Mouse (Mus musculus): ENCODE measurements around the gene Zcchc8. TPM values are rescaled to one million over a fixed set of nuclear protein-coding genes. Genes with fewer than 3 reads are reported as not detected.

Gene Zcchc8
- polyA plus RNA-seq, 1 experiment from 2014 or later, result 51.9 TPM

DNA sequence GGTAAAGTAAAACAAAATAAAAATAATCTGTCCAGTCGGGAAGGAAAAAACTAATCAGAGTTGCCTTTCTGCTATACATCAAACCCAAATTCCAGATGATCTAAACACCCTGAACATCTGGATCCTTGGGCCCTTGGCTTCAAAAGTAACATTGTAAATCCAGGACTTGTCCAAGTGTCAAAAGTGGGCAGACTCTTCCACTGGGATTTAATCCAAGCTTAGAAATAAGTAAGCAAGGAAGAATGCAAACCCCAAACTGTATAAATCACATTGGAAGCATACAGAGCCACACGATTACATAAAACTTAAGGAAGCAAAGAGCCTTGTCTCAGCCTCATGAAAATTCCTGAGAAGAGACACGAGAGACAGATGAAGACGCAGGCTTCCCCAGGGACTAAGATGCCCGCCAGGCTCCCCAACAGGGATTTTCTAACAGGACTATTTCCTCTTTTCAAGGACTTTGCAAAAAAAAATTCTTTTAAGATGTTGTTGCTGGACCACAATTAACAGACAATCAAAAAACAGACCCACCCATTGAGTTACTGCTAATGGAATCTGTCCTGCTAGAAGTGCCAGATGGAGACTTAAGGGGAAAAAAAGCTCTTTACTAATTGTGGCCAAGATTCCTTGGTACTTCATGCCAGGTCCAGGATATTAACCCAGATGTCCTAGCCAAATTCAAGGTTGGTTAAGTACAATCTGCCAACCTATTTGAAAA lies 41.2 kb downstream of the Zcchc8 start:
- no peak for ATAC-seq
- H3K4me3 ChIP-seq, result no peak overlapping the region
- H3K36me3 ChIP-seq, result no peaks in the 10 kb centered on the region
- peaks cover 5% of the 10 kb centered on the region for H3K27me3 ChIP-seq (replicated peaks)
- no peaks in the 10 kb centered on the region for H3K9me3 ChIP-seq (replicated peaks)
- no peak overlapping the region for H3K4me2 ChIP-seq
- H3K4me1 ChIP-seq, result peaks cover 36% of the 10 kb centered on the region
- H3K9ac ChIP-seq, result no peak overlapping the region
- 65% methylated on average over 5 of the region's 5 CpGs for WGBS (ENCODE audit: insufficient replicate concordance)
- no peak overlapping the region for H3K27ac ChIP-seq

GRCm38 (mm10) chr5:123679106-123679505 lies 41.8 kb downstream of the Zcchc8 start:
- H3K27me3 ChIP-seq (replicated peaks), result no peaks in the 10 kb centered on the region
- no peaks in the 10 kb centered on the region for H3K36me3 ChIP-seq
- 40% methylated on average over 3 of the region's 3 CpGs for WGBS (ENCODE audit: insufficient replicate concordance)
- no peaks in the 10 kb centered on the region for H3K9me3 ChIP-seq (replicated peaks)
- no peak overlapping the region for H3K4me3 ChIP-seq
- no peak for ATAC-seq
- H3K27ac ChIP-seq, result no peak overlapping the region
- no peak overlapping the region for H3K9ac ChIP-seq
- H3K4me2 ChIP-seq, result no peak overlapping the region
- peaks cover 35% of the 10 kb centered on the region for H3K4me1 ChIP-seq

DNA sequence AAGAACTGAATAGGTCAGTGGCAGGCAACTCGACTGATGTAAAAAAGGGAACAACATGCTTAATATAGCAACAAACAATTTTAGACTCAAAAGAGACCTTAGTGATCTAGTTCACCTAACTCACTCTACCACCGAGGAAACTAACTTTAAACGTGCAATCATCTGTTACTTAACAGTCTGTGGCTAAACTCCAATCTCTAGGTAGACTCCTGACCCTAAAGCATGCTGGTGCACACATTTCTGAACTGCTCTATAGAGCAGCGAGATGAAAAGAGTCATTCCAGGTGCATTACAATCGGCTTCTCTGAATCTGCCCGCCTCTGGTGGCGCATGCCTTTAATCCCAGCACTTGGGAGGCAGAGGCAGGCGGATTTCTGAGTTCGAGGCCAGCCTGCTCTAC lies 45.2 kb downstream of the Zcchc8 start:
- 58% methylated on average over 9 of the region's 9 CpGs for WGBS (ENCODE audit: insufficient replicate concordance)
- Histone ChIP-seq H3K4me1 (peaks cover 23% of the 10 kb centered on the region), H3K9me3 (replicated peaks) (no peaks in the 10 kb centered on the region), H3K36me3 (no peaks in the 10 kb centered on the region), H3K27ac (no peak overlapping the region), H3K9ac (no peak overlapping the region), H3K4me3 (no peak overlapping the region), H3K4me2 (no peak overlapping the region), H3K27me3 (replicated peaks) (no peaks in the 10 kb centered on the region)
- no peak for ATAC-seq

- no peaks in the 10 kb centered on the region for H3K27me3 ChIP-seq (replicated peaks)
- no peaks in the 10 kb centered on the region for H3K36me3 ChIP-seq
- no peak overlapping the region for H3K27ac ChIP-seq
- H3K4me3 ChIP-seq, result no peak overlapping the region
- H3K9ac ChIP-seq, result no peak overlapping the region
- WGBS (ENCODE audit: insufficient replicate concordance), result 15% methylated on average over 3 of the region's 3 CpGs
- H3K4me1 ChIP-seq, result peaks cover 28% of the 10 kb centered on the region
- no peak overlapping the region for H3K4me2 ChIP-seq
- ATAC-seq, result no peak
- no peaks in the 10 kb centered on the region for H3K9me3 ChIP-seq (replicated peaks)
These were observed 45.7 kb downstream of the Zcchc8 start for GRCm38 (mm10) chr5:123675221-123675620.

DNA sequence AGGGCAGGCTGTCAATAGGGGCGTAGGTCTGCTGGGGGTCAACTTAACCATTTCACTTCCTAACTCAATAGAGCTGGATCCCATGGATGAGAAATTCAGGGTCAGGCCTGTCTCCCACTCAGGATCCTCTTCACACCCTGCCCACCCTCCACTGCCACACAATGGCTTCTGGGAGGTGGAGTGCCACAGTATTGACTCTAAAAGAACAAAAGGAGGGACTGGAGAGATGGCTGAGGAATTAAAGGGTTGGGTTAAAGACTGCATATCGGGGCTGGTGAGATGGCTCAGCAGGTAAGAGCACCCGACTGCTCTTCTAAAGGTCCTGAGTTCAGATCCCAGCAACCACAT lies 49.5 kb downstream of the Zcchc8 start:
- Histone ChIP-seq H3K27me3 (replicated peaks) (no peaks in the 10 kb centered on the region), H3K4me1 (peaks cover 45% of the 10 kb centered on the region), H3K9ac (no peak overlapping the region), H3K36me3 (no peaks in the 10 kb centered on the region), H3K4me3 (no peak overlapping the region), H3K27ac (peak overlapping the region; percentile 33; the same call in 1 of the 2 replicates), H3K9me3 (replicated peaks) (no peaks in the 10 kb centered on the region), H3K4me2 (0 out of 2 replicates have a peak overlapping the region, but pooled peaks have one; percentile 36)
- WGBS (ENCODE audit: insufficient replicate concordance), result 69% methylated on average over 3 of the region's 3 CpGs
- ATAC-seq, result no peak; the same call in 1 of the 2 replicates

DNA sequence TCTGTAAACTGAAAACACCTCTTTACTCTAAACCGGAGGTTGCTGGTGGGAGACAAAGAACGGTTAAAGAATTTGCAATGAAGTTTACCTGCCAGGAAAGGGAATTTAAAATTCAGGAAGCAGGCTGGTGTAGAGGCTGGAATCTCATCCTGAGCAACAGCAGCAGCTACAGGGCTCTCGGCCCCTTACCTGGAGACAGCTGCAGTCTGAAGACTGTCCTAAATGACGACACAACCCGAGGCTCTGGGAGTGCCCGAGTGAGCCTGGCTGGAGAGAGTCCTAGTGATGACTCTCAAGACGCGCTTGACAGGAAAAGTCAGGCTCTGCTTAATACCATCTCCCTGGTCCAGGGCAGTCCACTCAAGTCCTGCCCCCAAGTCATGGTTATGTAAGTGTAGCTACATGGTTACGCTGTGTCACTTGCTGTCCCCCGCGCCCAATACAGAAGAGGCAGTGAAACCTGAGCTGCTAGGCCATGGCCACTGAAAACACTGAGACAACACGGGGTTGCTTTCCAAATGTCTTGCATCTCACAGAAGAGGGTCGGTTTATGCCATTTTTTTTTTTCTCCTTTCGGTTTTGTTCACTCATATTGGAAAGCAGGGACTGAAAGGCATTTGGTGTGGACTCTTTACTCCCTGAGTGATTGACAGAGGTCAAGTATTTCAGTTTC lies 50.0 kb downstream of the Zcchc8 start:
- no peaks in the 10 kb centered on the region for H3K27me3 ChIP-seq (replicated peaks)
- no peaks in the 10 kb centered on the region for H3K36me3 ChIP-seq
- peak overlapping the region; percentile 36 for H3K4me2 ChIP-seq
- H3K27ac ChIP-seq, result peak overlapping the region; percentile 59
- ATAC-seq, result peak; percentile 38; the same call in 1 of the 2 replicates
- no peak overlapping the region for H3K4me3 ChIP-seq
- H3K9ac ChIP-seq, result no peak overlapping the region
- H3K9me3 ChIP-seq (replicated peaks), result no peaks in the 10 kb centered on the region
- 58% methylated on average over 14 of the region's 14 CpGs for WGBS (ENCODE audit: insufficient replicate concordance)
- peaks cover 46% of the 10 kb centered on the region for H3K4me1 ChIP-seq

GRCm38 (mm10) chr5:123669991-123670799 lies 50.7 kb downstream of the Zcchc8 start:
- 57% methylated on average over 9 of the region's 9 CpGs for WGBS (ENCODE audit: insufficient replicate concordance)
- ATAC-seq, result no peak
- Histone ChIP-seq H3K36me3 (no peaks in the 10 kb centered on the region), H3K9me3 (replicated peaks) (no peaks in the 10 kb centered on the region), H3K9ac (peak overlapping the region; percentile 39; the same call in 1 of the 2 replicates), H3K4me1 (peaks cover 46% of the 10 kb centered on the region), H3K4me3 (no peak overlapping the region), H3K27me3 (replicated peaks) (no peaks in the 10 kb centered on the region), H3K4me2 (peak overlapping the region; percentile 36), H3K27ac (peak overlapping the region; percentile 59)

DNA sequence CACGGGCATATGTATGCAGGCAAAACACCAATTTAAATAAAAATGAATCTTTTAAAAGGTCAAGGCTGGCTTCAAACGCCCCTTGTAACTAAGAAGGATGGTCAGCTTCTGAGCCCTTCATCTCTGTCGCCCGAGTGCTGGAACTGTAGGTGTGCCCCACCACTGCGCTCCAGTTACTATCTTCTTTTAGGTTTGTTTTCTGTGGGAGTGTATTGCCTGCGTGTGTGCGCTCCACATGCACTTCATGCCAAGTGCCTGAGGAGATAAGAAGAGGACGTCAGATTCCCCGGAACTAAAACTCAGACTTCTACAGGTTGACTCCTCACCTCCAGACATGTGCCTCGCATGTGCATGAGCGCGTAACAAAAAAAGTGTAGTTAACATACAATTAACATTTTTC lies 53.0 kb downstream of the Zcchc8 start:
- H3K36me3 ChIP-seq, result no peaks in the 10 kb centered on the region
- no peaks in the 10 kb centered on the region for H3K27me3 ChIP-seq (replicated peaks)
- ATAC-seq, result 0 out of 2 replicates have a peak, but pooled peaks have one; percentile 46
- H3K9me3 ChIP-seq (replicated peaks), result no peaks in the 10 kb centered on the region
- H3K4me3 ChIP-seq, result no peak overlapping the region
- 51% methylated on average over 12 of the region's 12 CpGs for WGBS (ENCODE audit: insufficient replicate concordance)
- no peak overlapping the region for H3K9ac ChIP-seq
- no peak overlapping the region for H3K27ac ChIP-seq
- H3K4me1 ChIP-seq, result peaks cover 42% of the 10 kb centered on the region
- 0 out of 2 replicates have a peak overlapping the region, but pooled peaks have one; percentile 0 for H3K4me2 ChIP-seq

- ATAC-seq, result no peak
- Histone ChIP-seq H3K4me3 (no peak overlapping the region), H3K36me3 (no peaks in the 10 kb centered on the region), H3K27me3 (replicated peaks) (no peaks in the 10 kb centered on the region), H3K9me3 (replicated peaks) (no peaks in the 10 kb centered on the region), H3K27ac (no peak overlapping the region), H3K4me2 (no peak overlapping the region), H3K9ac (no peak overlapping the region), H3K4me1 (peaks cover 56% of the 10 kb centered on the region)
- 72% methylated on average over 7 of the region's 7 CpGs for WGBS (ENCODE audit: insufficient replicate concordance)
These were observed 54.9 kb downstream of the Zcchc8 start for GRCm38 (mm10) chr5:123665956-123666355.

GRCm38 (mm10) chr5:123664329-123664728 lies 56.6 kb downstream of the Zcchc8 start:
- H3K4me2 ChIP-seq, result no peak overlapping the region
- H3K27me3 ChIP-seq (replicated peaks), result no peaks in the 10 kb centered on the region
- H3K27ac ChIP-seq, result no peak overlapping the region
- ATAC-seq, result no peak
- H3K9me3 ChIP-seq (replicated peaks), result no peaks in the 10 kb centered on the region
- H3K9ac ChIP-seq, result no peak overlapping the region
- peaks cover 59% of the 10 kb centered on the region for H3K4me1 ChIP-seq
- WGBS (ENCODE audit: insufficient replicate concordance), result 63% methylated on average over 7 of the region's 7 CpGs
- H3K4me3 ChIP-seq, result no peak overlapping the region
- H3K36me3 ChIP-seq, result no peaks in the 10 kb centered on the region

DNA sequence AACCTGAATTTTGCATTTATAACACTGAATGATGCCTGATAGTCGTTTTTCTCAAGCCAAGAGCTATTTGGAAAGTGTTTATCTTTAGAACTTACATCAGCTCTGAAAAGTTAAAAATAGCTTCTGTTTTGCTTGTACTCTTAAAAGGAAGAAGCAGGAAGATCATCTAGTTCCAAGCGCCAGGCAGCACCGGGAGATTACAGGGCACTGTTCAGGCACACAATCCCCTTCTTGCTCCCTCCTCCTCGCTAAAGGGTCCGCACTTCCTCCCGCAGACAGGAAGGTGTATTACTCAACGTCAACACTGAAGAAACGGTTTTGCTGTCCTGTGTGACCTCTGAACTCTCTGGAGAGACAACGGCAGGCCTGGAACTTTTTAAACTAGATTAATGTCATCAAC lies 58.8 kb downstream of the Zcchc8 start:
- Histone ChIP-seq H3K27ac (peak overlapping the region; percentile 33; the same call in 1 of the 2 replicates), H3K36me3 (no peaks in the 10 kb centered on the region), H3K9me3 (replicated peaks) (no peaks in the 10 kb centered on the region), H3K9ac (no peak overlapping the region), H3K4me2 (no peak overlapping the region), H3K27me3 (replicated peaks) (no peaks in the 10 kb centered on the region), H3K4me1 (peaks cover 55% of the 10 kb centered on the region), H3K4me3 (no peak overlapping the region)
- 11% methylated on average over 9 of the region's 9 CpGs for WGBS (ENCODE audit: insufficient replicate concordance)
- no peak for ATAC-seq

DNA sequence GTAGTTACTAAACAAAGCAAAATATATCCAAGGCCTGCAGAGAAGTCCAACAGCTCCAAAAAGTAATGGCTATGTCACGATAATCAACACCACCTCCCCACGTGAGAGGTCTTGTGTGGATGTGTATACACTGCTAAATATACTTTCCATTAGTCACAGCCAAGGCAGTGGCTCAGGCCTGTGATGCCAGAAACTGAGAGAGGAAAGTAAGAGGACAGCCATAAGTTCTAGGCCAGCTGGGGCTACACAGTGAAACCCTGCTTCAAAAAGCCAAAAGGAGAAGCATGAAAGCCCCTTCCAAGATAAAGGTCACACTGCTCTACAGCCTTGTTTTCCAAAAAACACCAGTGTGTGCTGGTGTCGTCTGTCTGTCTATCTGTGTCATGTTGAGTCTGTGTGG lies 59.3 kb downstream of the Zcchc8 start:
- peak overlapping the region; percentile 33; the same call in 1 of the 2 replicates for H3K27ac ChIP-seq
- no peak for ATAC-seq

More for the DNA sequence above, 59.3 kb downstream of the Zcchc8 start:
- H3K4me2 ChIP-seq, result no peak overlapping the region
- H3K27me3 ChIP-seq (replicated peaks), result no peaks in the 10 kb centered on the region
- 56% methylated on average over 3 of the region's 3 CpGs for WGBS (ENCODE audit: insufficient replicate concordance)
- peaks cover 55% of the 10 kb centered on the region for H3K4me1 ChIP-seq
- H3K4me3 ChIP-seq, result no peak overlapping the region
- no peak overlapping the region for H3K9ac ChIP-seq
- no peaks in the 10 kb centered on the region for H3K9me3 ChIP-seq (replicated peaks)
- no peaks in the 10 kb centered on the region for H3K36me3 ChIP-seq
